Mouse (Mus musculus) adrenal gland, postnatal 14 days (tissue): ENCODE measurements around the gene Tmem221. TPM values are rescaled to one million over a fixed set of nuclear protein-coding genes. Genes with fewer than 3 reads are reported as not detected.
A peak's percentile ranks its signal among the peaks of the same experiment; 100 is the strongest.

Source experiments
- DNase-seq: peaks from one replicate; pipeline ENCODE4 v3.0.0; 2021; ENCODE audit warnings: mixed read lengths
- total RNA-seq: library from RNA; stranded (reverse); gene quantifications from 2 replicates; pipeline ENCODE4 v1.2.3, GENCODE M21; 2021

Tmem221 gene
- total RNA-seq, 1 experiment from 2014 or later: 4.2 TPM

DNA sequence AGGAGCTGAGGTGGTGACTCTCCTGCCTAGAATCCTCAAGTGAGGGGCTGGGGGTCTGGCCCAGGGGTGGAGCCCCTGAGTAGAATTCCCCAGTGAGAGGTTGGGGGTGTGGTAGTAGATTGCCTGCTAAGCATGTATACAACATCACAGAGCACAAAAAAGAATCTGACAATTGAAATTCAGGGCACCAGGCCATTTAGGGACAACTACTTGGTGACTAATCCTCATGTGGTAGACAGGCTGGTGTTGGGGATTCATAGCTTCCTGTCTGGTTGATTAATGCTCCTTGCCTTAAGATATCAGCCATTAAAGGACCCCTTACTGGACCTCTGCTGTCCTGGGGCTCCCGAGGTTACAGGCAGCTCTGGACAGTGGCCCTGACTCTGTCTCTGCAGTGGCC, 20.3 kb upstream of the Tmem221 start:
- no peak for DNase-seq

DNA sequence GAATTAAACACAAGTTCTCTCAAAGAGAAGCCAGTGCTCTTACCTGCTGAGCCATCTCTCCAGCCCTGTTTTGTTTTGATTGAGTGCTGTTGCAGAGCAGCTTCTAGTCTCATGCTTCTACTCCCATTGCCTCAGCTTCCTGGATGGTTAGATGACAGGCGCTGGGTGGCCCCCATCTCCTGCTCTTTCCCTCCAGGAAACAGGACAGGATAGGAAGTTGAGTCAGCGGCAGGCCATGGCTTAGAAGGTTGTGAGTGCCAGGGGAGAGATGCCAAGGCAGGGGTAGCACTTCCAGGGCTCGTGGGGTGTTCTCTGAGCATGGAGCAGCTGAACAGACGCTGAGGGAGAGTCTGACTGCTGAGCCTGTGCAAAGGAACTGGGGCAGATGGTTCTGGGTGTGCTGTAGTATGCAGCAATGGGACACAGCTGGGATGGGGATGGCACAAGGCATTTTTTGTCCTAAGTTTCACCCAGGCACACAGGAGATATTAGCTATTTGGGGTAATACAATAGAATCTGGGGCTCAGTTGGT, 19.3 kb upstream of the Tmem221 start:
- DNase-seq: no peak

DNA sequence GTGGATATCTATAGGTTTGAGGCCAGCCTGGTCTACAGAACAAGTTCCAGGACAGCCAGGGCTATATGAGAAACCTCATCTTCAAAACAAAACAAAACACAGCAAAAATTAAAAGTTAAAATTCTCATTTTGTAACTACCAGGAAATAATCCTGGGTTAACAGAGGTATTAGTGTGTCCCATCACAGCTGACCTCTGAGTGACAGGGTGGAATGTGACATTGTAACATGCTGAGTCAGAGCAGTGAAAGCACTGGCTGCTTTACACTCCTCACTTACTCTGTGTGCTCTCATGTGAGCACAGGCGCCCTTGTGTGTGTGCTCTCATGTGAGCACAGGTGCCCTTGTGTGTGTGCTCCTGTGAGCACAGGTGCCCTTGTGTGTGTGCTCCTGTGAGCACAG, 16.3 kb upstream of the Tmem221 start:
- DNase-seq: no peak

DNA sequence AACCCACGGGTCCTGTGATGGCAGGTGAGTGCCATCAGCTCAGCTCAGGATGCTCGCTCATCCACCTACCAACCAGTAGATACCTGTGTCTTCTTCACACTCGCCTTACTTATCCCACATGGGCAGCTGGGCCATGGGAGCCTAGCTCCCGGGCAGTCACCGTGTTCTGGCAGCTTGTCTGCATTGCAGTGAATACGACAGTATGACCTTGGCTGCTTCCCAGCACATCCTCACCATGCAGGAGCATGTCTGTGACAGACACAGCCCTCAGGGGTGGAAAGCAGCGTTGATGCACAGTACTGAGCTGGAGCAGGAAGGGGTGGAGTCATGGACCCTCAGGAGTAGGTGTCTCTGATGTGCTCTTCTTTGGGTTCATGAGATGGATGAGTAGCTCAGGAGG, 15.8 kb upstream of the Tmem221 start:
- peak; percentile 74 for DNase-seq

DNA sequence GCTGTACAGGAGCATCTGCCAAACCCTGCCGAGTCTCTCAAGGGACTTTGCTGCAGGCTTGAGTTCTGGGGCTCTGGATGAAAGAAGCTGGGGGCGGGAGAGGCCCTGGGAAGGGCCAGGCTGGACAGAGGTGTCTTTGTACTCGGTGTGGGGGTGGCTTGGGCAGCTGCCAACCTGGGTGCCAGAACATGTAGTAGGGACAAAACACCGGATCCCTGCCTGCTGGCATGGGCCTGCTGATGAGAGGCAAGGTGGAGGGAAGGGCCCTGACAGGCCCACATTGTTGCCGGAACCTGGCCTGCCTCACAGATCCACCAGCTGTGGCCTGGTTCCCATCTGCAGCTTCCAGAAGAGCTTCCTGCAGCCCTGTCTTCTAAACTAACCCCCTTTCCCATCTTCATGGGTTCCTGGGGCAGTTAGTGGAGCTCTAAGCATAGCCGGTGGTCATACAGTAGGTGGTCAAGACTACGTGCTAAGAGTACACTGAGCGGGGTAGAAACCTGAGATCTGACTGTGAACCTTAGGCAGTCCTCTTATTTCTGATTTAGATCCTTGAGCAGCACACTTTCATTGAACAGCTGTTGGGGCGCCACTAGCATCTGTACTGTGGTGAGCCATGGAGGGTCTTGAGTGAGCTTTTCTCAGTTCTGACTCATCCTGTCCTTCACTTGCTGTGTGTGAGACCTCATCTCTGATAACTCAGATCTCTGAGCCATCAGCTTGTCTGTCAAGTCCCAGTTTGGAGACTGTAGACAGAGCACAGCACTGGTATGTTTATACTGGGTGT, 14.4 kb upstream of the Tmem221 start:
- DNase-seq: peak; percentile 84

DNA sequence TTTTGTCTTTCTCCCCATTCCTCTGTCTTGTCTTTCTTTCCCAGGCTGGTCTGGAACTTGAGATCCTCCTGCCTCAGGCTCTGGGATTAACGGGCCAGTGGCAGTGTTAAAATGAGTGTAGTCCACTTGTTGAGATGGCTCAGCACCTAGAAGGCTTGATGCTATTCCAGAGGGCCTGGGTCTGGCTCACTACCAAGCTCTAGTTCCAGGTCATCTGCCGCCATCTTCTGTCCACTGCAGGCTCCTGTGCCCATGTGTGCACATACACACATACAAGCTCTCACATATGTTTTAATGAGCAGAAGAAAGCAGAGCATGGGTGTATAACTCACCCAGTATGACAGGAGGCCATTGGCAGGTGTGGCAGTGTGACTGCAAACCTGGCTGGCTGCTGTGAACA, 13.4 kb upstream of the Tmem221 start:
- no peak for DNase-seq

DNA sequence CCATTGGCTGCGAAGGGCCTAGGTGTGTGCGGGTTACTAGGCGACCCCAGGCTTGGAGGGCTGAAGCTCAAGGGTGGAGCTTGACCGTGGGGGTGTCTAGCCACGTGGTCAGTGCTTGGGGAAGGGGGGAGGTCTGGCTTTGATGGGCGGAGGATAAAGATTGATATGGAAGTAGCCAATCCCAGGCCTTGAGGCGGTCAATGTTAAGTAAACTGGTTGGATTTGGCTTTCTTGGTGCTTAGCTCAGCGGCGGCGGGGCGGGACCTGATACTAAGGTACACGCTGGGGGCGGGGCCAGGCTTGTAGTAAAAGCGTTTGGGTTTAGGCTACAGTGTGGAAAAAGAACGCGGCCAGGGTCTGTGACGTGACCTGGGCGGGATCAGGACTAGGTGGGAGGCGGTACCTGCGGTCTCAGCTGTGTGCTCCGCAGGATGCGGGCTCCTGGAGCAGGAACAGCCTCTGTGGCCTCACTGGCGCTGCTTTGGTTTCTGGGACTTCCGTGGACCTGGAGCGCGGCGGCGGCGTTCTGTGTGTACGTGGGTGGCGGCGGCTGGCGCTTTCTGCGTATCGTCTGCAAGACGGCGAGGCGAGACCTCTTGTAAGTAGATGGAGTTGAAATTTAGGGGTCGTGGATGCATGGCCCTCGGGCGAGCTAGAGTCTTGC, 11.8 kb upstream of the Tmem221 start:
- peak; percentile 95 for DNase-seq

DNA sequence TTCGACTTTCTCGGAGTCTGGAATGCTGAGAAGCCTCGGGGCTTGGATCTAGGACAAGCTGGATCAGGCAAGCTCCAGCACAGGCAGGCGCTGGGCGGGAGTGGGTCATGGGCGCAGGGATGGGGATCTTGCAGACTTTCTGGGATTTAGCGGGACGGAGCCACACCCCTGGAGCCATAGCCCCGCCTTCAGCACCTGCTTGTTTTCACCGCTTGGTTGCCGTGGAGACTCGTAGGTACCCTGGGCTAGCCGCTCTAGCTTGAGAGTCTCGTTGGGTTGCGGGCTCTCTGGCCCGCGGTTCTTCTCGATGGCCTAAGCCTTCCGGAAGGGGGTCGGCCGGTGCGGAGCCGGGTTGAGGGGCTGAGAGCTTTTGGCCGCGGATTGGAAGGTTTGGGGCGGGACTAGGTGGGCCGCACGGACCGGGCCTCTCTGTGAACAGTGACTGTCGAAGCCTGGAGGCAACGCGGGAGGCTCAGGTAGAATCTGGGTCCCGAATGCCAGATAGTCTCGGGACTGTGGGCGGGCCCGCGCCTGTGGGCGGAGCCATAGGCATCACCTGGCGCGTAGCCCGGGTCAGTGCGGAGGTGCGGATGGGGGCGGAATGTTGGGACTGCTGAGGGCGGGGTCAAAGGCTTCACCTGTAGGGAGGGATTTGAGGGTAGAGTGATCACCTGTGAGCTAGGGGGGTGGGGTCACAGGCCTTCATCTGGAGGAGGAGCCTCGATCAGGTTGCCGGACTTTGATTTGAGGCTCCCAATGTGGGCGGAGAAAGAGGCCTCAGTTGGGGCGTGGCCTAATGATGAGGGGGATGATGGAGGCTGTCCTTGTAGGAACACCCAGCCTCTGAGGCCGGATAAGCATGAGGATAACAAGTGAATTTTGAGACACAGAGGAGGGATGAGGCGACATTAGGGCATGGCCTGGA, 11.0 kb upstream of the Tmem221 start:
- peak; percentile 91 for DNase-seq

DNA sequence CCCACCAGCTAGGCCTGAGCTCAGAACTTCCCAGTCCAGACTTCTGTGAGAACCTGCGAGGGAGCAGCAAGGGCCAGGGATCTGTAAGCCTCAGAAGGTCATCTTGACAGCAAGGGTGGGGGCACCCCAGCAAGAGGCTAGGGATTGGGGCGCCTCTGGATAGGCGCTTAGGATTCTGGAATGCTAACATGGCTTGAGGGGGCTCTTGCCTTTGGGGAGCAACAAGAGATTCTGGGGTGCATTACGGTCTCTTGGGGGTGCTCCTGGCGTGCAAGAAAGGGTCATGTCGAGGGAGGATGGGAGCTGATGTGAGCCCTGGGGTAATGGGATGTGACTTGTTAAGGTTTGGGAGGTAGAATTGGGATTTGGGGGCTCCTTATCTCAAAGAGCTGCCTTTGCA, 10.3 kb upstream of the Tmem221 start:
- DNase-seq: no peak

DNA sequence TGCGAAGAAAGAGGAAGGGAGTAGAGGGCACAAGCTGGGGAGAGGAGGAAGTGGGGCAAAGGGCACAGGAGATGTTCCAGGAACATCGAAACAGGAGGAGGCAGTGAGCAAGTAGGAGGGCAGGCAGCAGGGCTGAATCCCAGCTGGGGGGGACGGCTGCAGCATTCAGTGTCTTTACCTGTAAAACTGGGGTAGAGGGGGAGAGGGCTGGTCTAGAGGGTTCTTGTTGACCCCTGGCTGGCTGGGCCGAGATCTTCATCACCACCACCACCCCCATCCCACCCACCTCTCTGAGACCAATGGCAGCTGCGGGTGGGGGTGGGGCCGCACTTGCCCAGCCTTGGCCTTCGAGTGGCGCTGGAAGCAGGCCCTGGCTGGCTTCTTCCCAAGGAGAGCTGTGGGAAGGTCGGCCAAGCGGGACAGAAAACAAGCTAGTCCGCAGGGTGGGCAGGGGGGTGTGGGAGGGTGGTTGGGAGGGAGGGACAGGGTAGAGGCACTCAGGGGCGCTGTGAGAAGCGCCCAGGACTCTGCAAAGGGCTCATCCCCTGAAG, 9.8 kb upstream of the Tmem221 start, which contains the start of gene Slc27a1:
Gene Slc27a1 (plus strand): TSS at position 496 of the 551 bp plus-strand sequence.
- peak; percentile 93 for DNase-seq

DNA sequence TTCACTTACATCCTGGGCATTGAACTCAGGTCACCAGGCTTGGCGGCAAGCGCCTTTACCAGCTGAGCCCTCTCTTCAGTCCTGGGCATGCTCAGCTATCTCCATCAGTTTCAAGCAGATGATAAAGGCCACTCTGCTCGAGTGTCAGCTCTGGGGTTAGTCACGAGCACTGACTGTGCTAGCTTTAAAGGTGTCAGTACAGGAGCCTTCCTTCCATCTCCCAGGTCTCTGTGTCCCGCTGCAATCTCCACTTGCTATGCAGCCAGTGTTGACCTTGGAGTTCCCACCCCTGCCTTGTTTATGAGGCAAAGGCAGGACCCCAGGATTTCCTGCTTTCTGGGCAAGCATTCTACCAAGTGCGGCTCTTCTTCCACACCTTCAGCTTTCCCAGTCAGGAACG, 8.9 kb upstream of the Tmem221 start:
- no peak for DNase-seq

DNA sequence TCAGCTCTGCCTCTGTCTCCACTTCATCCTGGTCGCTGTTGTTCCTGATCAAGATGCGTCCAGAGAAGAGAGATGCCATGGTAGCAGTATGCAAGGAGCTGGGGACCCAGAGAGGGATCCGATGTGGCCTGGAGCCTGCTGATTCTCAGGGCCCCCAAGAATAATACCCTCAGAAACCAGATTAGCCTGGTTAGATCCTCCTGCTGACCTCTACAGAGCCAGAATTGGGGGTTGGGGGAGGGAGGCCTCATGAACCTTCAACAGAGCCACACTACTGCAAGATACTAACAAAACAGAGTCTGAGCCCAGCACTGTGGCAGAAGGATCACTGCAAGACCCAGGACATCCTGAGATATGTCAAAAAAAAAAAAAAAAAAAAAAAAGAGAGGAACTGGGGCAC, 7.8 kb upstream of the Tmem221 start, which contains the start of gene Nxnl1:
Gene Nxnl1 (minus strand): TSS at position 101 of the 400 bp plus-strand sequence.
- no peak for DNase-seq

DNA sequence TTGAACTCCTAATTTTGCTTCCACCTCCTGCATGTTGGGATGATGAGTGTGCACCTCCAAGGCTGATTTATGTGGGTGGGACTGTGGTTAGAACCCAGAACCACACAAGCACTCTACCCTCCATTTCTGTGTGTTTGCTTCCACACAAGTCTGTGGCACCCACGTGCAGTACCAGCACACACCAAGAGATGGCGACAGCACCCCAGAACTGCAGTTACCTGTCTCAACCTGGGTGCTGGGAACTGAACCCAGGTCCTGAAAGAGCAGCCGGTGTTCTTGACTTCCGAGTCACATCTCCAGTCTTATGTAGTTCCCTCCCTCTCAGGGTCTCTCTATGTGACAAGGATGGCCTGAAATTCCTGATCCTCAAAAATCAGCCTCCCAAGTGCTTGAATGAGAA, 5.3 kb upstream of the Tmem221 start:
- no peak for DNase-seq

DNA sequence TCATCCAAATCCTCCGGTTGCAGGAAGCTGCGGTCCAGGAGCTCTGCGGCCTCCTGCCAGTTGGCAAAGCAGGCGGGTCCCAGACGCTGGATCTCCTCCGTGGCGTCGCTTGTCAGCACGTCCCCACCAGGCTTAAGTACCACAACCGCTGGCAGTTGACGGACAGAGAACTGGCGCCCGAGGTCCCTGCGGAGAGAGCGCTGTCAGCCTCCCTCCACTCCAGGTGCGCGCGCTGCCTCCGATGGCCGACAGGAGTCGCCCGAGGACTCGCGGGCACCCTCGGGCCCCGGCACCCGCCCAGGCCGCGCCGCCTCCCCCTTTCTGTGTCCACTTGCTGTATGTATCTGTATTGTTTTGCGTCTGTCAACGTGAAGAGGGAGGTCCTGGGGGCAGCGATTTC, 4.1 kb upstream of the Tmem221 start:
- peak; percentile 92 for DNase-seq

DNA sequence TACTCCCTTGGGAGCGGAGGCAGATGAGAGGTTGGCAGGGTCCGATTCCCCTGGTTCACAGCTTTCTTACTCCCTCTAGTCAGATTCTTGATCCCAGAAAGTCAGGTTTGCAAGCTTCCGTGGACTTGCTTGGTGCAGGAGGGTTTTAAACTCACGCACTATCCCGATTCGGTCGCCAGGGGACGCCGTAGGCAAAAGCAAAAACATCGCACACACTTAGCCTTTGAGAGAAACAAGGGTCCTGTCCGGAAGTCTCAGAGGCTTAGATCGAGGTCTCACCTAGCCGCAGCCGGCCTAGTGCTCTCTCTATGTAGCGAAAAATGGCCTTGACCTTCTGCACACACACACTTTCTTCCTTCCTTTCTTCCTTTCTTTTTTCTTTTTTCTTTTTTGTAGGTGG, 2.7 kb upstream of the Tmem221 start:
- DNase-seq: peak; percentile 70

DNA sequence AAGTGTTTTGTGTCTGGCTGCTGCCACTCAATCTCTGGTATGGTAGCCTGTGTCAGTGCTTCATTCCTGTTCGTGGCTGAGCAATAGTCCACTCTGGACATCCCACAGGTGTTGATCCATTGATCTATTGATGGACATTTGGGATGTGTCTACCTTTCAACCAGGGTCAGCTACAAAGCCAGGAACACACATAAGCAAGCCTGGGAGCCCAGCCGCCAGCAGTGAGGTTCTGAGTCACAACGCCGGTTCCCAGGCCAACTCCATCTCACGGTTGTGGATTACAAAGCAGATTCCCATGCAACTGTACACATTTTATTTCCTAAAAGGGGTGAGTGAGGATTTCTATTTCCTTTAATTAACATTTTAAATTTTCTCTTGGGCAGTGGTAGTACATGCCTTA, 2.1 kb upstream of the Tmem221 start:
- DNase-seq: peak; percentile 47

DNA sequence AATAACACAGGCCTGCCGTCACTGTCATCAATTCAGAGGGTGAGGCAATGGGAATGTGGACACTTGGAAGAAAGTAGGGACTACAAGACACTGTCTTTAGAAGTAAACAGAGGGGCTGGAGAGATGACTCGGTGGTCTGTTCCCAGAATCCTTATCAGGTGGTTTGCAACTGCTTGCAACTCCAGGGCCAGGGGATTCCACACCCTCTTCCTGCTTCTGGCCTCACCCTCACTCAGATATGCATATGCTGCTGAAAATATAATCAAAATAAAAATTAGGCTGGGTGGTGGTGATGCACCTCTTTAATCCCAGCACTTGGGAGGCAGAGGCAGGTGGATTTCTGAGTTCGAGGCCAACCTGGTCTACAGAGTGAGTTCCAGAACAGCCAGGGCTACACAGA, 1.4 kb upstream of the Tmem221 start:
- DNase-seq: no peak

DNA sequence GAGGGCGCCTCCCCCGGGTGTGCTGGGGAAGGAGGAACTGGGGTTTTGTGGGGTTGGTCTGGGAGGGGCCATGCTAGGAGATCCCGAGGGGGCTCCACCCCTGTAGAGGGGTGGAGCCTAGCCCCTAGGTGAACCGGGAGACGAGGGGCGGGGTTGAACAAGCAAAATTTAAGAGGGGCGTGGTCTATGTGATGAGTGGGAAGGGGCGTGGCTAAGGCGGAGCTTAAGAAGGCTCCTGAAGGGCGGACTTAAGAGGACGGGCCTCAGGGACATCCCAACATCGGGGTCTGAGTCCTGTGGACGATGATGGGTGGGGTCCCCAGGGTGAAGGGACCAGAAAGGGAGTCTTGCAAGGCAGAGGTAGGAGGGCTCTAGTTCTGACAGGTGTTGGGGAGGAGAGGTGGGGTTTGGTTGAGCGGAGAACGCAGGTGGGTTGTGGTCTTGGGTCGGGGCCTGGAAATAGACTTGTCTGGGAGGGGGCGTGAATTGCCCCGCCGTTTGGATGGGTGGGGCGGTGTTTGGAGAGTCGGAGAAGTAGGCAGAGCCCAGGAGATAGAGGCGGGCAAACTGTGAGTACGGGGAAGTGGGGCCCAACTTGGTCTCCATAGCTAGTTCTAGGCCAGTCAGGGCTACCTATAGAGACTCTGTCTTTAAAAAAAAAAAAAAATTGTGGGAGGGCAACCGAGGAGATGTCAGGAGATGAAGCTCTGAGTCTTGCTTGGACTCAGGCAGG, 453 bp upstream of the Tmem221 start:
- peak; percentile 90 for DNase-seq

DNA sequence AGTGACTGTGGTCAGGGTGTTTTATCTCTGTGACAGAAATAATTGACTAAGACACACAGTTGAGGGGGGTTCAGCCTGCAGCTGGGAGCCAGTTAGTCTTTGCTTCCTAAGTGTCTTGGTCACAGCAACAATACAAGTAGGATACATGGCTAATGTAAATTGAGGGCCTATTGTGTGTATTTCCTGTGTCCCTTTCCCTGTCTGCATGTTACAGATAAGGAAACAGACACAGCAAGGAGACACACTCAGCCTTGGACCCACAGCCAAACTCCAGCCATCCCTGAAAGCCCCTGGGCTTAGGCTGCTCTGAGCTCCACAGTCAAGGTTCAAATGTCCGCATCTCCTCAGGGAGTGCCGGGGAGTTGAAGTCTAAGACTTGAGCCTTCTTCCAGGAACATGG, 4.0 kb downstream of the Tmem221 start:
- DNase-seq: no peak

DNA sequence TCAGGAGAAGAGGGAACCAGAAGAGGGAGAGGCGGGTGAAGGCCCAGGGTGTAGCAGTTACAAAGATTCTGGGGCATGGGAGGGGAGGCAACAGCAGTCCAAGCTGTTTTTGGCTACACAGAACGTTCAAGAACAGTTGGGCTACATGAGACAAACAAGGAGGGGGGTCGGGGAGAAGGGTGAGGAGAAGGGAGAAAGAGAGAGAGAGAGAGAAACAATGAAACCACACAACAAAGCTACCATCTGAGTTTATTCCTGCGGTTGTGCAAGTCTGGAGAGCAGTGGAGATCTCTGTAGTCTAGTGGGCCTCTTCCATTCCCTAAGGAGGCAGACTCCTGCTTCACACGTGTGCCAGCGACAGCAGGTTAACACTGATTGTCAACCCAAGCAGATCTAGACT, 4.7 kb downstream of the Tmem221 start:
- no peak for DNase-seq

DNA sequence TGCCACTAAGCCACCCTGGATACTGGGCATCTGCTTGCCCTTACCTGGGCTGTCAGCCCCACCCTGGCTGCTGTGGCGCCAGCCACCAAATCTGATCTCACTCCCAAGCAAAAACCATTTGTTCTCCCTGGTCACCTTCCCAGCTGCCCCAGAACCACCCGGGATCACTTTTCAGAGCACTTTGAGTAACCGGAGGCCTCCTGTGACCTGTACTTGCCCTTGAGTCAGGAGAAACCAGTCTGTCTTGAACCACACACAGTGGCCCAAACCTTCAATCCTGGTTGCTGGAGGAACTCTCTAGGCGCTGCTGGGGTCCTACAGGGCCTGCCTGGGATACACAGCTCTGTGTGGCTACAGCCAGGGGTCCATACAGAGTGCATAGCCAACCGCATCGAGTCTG, 5.9 kb downstream of the Tmem221 start:
- no peak for DNase-seq
